Mouse (Mus musculus) embryonic facial prominence, embryonic 11.5 days (tissue): Measurements from ENCODE around the gene Serpina9. TPM values are rescaled to one million over a fixed set of nuclear protein-coding genes. Genes with fewer than 3 reads are reported as not detected.

Experiments
- ATAC-seq: fragments of 200-750 bp; cut with Nextera tagmentation; replicated peaks from 2 replicates; pipeline ENCODE4 v1.8.0; 2017; ENCODE audit warnings: low read depth; ENCODE audit not compliant: insufficient number of reproducible peaks, low FRiP score, low TSS enrichment
- DNase-seq: peaks from one replicate; pipeline ENCODE4 v3.0.0-alpha.2; 2015; ENCODE audit warnings: low spot score
- H3K27ac ChIP-seq: fragments of 300-500 bp; sonication (generic); replicated peaks from 2 replicates; pipeline ENCODE4 v1.5.1; 2014; ENCODE audit warnings: mild to moderate bottlenecking, low read depth, low read length, control low read depth
- H3K27me3 ChIP-seq: fragments of 300-500 bp; sonication (generic); 2 replicates; pipeline ENCODE4 v1.6.1; 2014; ENCODE audit warnings: mild to moderate bottlenecking, low read length, moderate library complexity, mixed read lengths; ENCODE audit not compliant: control insufficient read depth, insufficient read depth
- H3K36me3 ChIP-seq: fragments of 300-500 bp; sonication (generic); replicated peaks from 2 replicates; pipeline ENCODE4 v1.6.1; 2014; ENCODE audit warnings: low read depth, mild to moderate bottlenecking, low read length, moderate library complexity, mixed read lengths; ENCODE audit not compliant: control insufficient read depth, insufficient read depth
- H3K4me1 ChIP-seq: fragments of 300-500 bp; sonication (generic); 2 replicates; pipeline ENCODE4 v1.6.1; 2014; ENCODE audit warnings: low read length, mixed read lengths; ENCODE audit not compliant: control insufficient read depth, insufficient read depth
- H3K4me2 ChIP-seq: fragments of 300-500 bp; sonication (generic); 2 replicates; pipeline ENCODE4 v1.6.1; 2014; ENCODE audit warnings: low read depth, mild to moderate bottlenecking, control low read depth, low read length, moderate library complexity
- H3K4me3 ChIP-seq: fragments of 300-500 bp; sonication (generic); 2 replicates; pipeline ENCODE4 v1.5.1; 2014; ENCODE audit warnings: low read depth, low read length, control low read depth
- H3K9ac ChIP-seq: fragments of 300-500 bp; sonication (generic); replicated peaks from 2 replicates; pipeline ENCODE4 v1.6.1; 2014; ENCODE audit warnings: mild to moderate bottlenecking, control low read depth, low read length
- H3K9me3 ChIP-seq: fragments of 300-500 bp; sonication (generic); replicated peaks from 2 replicates; pipeline ENCODE4 v1.6.1; 2016; ENCODE audit warnings: mild to moderate bottlenecking, low read length, inconsistent platforms, mixed read lengths; ENCODE audit not compliant: control insufficient read depth
- WGBS: fragments of 180-500 bp; shearing (Covaris S2); extraction: QIAGEN DNeasy Blood & Tissue Kit; methylation state at CpG from one replicate; pipeline ENCODE4 v1.1.7; 2014; 5-methylcytosine and 5-hydroxymethylcytosine counted together
- polyA plus RNA-seq: library from polyadenylated mRNA; unstranded; fragments of >200 nt; fragmentation: Nextera tagmentation; extraction: Ambion mirVana; gene quantifications from 2 replicates; pipeline ENCODE4 v1.2.1, GENCODE M21; 2014

The Serpina9 gene
- not detected in 2 replicates for polyA plus RNA-seq

DNA sequence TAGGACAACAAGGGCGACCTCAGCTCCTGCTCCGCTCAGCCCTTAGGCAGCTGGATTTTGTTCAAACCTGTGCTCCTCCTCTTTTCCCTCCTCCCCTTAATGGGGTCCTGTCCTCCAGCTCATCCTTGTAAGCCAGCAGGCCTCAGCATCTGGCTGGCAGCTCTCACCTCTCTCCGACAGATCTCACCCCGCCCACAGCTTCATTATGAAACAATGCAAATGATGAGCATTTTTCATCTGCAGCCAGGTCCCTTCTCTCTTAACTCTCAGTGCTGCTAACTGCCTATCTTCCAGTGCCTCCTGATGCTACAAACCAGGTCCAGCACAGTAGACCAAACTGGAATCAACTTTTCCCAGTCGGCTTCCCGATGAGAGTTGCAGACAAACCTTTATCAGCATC is at the start of gene Serpina9:
Gene Serpina9, minus strand, starts transcription at position 136 of the 400 bp plus-strand sequence.
- ATAC-seq: no peak
- H3K4me1 ChIP-seq: no peaks in the 10 kb centered on the region
- 88% methylated on average over 6 of the region's 6 CpGs for WGBS
- no peaks in the 10 kb centered on the region for H3K36me3 ChIP-seq
- no peak within 1 kb of the TSS for H3K9ac ChIP-seq
- DNase-seq: no peak
- no peak within 1 kb of the TSS for H3K27ac ChIP-seq
- H3K4me3 ChIP-seq: no peak within 1 kb of the TSS
- no peak within 1 kb of the TSS for H3K4me2 ChIP-seq
- no peaks in the 10 kb centered on the region for H3K27me3 ChIP-seq
- H3K9me3 ChIP-seq: no peaks in the 10 kb centered on the region

DNA sequence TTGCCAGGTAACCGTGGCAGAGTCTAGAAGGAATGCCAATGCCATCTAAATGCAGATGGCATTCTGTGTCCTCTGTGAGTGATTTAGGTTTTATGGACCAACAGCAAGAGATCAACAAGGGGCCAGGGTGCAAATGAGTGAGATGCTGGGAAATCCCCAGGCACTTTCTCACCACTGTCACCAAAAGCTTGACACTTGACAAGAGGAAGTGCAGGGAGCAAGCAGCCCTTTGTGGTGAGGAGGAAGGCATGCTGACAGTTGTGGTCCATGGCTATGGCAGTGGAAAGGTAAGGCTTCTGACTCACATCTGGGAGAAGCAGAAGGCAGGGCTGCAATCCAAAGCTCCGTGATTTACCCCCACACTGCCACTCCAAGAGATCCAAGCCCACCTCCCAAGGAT is 48.3 kb upstream of the Serpina9 start:
- H3K27ac ChIP-seq: no peak overlapping the region
- no peak overlapping the region for H3K9ac ChIP-seq
- H3K9me3 ChIP-seq: no peaks in the 10 kb centered on the region
- ATAC-seq (no peak), DNase-seq (no peak)
- 58% methylated on average over 2 of the region's 2 CpGs for WGBS
- no peaks in the 10 kb centered on the region for H3K36me3 ChIP-seq
- no peaks in the 10 kb centered on the region for H3K4me1 ChIP-seq
- H3K4me2 ChIP-seq: no peak overlapping the region
- H3K4me3 ChIP-seq: no peak overlapping the region
- no peaks in the 10 kb centered on the region for H3K27me3 ChIP-seq

DNA sequence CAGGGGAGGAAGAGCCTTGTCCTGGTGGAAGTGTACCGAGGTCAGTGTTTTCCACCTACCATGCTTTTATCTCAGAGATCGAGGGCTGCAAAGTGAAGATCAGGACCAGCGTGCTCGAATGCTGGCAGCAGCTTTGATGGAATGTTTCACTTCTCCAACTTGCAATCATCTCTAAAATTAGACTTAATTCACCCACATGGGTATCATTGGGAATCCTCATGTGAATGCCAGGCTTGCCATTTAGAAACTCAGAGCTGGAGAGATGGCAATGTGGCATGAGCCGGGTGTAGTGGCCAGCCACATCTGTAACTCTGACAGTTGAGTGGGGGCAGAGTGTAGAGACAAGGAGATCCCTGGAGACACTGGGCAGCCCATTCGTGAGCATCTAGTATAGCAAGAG is 46.6 kb upstream of the Serpina9 start:
- Histone ChIP-seq H3K4me1 (no peaks in the 10 kb centered on the region), H3K4me2 (no peak overlapping the region), H3K9ac (no peak overlapping the region), H3K4me3 (no peak overlapping the region), H3K27me3 (no peaks in the 10 kb centered on the region), H3K27ac (no peak overlapping the region), H3K9me3 (no peaks in the 10 kb centered on the region), H3K36me3 (no peaks in the 10 kb centered on the region)
- ATAC-seq (no peak), DNase-seq (no peak)
- WGBS: 89% methylated on average over 6 of the region's 6 CpGs

DNA sequence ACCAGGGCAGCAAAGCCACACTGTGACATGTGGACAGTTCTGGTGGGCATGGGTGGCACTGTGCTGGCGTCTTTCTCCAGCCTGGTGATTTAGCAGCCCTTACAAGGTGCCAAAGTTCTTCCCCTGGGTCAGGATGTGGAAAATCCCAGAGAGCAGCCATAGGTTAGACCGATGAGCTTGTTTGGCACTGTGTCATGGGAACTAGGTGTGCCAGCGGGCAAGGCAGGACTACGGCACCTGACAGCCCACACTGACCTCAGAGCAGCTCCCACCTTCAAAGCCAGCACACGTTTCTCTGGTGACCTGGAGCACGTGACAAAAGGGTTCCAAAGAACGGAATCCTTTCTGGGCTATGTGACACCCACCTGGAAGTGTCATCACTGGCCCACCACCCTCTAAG is 44.0 kb upstream of the Serpina9 start:
- Histone ChIP-seq H3K36me3 (no peaks in the 10 kb centered on the region), H3K4me2 (no peak overlapping the region), H3K27me3 (no peaks in the 10 kb centered on the region), H3K27ac (no peak overlapping the region), H3K9me3 (no peaks in the 10 kb centered on the region), H3K9ac (no peak overlapping the region), H3K4me3 (no peak overlapping the region), H3K4me1 (no peaks in the 10 kb centered on the region)
- DNase-seq: no peak
- WGBS: 77% methylated on average over 7 of the region's 7 CpGs
- ATAC-seq: no peak

DNA sequence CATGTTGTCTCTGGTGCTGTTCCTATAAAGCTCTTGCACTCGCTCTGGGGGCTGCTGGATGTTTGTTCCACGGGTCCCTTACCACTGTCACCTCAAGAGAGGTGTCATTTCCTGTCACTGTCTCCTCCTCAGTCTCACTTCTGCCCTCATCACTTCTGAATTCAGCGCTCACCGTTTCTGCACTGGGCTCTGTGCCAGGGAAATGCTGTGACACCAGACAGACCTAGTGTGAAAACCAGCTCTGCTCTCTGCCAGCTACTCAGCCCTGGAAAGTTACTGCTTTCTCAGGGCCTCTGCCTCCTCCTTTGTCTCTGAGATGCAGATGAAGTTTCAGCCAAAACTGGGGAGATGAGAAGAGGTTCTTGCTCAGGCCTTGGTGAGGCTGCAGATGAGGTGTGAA is 43.5 kb upstream of the Serpina9 start:
- no peaks in the 10 kb centered on the region for H3K36me3 ChIP-seq
- no peak overlapping the region for H3K9ac ChIP-seq
- no peaks in the 10 kb centered on the region for H3K27me3 ChIP-seq
- DNase-seq (no peak), ATAC-seq (no peak)
- no peak overlapping the region for H3K4me2 ChIP-seq
- H3K4me3 ChIP-seq: no peak overlapping the region
- H3K4me1 ChIP-seq: no peaks in the 10 kb centered on the region
- 67% methylated on average over 4 of the region's 4 CpGs for WGBS
- no peaks in the 10 kb centered on the region for H3K9me3 ChIP-seq
- no peak overlapping the region for H3K27ac ChIP-seq

DNA sequence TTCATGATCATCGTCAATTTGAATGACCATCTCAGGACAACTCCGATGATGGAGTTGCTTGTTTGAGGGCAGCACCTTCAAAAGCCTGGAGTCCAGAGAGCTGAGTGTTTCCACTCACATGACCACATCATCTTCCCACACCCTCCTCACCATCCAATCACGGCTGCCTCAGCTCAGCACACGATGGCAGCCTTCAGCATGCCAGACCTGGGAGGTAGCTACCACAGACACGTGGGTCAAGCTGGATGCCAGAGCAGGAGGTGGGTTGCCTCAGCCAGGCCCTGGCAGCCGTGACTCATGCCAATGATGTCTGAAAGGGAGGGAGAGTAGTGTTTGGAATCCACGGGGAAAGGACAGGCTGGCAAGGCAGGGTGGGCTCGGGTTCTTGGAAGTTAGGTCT is 42.2 kb upstream of the Serpina9 start:
- 78% methylated on average over 8 of the region's 8 CpGs for WGBS
- no peak for ATAC-seq
- H3K9me3 ChIP-seq: no peaks in the 10 kb centered on the region

DNA sequence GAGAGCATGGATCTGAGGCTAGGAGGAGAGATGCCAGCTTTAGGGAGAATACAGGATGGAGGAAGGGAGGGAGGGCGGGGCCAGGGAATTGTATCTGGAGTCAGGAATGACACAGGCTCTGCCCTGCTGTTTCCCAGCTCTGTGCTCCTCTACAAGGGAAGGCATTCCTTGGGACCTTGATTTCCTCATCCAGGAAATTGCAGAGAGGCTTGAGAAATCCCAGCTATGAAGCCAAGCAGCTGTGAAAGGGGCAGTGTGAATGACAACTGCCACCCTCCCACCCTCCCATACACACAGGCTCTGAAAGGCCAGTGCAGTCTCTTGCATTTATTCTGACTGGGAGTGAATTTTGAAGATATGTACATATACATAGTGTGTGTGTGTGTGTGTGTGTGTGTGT is 40.4 kb upstream of the Serpina9 start:
- no peak for DNase-seq
- Histone ChIP-seq H3K36me3 (no peaks in the 10 kb centered on the region), H3K9ac (no peak overlapping the region), H3K27me3 (no peaks in the 10 kb centered on the region), H3K4me1 (no peaks in the 10 kb centered on the region), H3K27ac (no peak overlapping the region), H3K4me3 (no peak overlapping the region), H3K9me3 (no peaks in the 10 kb centered on the region), H3K4me2 (no peak overlapping the region)
- WGBS: 42% methylated on average over 1 of the region's 1 CpGs
- ATAC-seq: no peak

More for the DNA sequence above, 42.2 kb upstream of the Serpina9 start:
- no peak for DNase-seq
- no peak overlapping the region for H3K27ac ChIP-seq
- H3K36me3 ChIP-seq: no peaks in the 10 kb centered on the region
- no peaks in the 10 kb centered on the region for H3K27me3 ChIP-seq
- no peak overlapping the region for H3K9ac ChIP-seq
- H3K4me2 ChIP-seq: no peak overlapping the region
- H3K4me3 ChIP-seq: no peak overlapping the region
- H3K4me1 ChIP-seq: no peaks in the 10 kb centered on the region

DNA sequence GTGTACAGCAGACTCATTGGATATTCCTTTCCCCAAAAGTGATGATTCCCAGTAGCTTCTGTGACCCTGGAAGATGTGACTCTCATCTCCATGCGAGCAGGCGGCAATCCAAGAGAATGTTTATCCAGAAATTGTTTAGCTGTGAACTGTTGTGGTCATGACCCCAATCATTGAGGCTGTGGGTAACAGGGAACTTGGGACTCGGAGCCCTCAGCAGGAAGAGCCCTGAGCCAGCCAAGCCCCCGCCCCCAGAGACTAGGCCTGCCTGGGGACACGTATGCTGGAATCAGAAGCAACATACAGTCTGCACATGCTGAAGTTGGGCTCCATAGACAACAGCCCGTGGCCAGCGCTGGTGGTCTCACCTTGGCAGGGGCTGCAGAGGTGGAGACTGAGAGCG is 32.2 kb upstream of the Serpina9 start:
- no peak for ATAC-seq

More for the DNA sequence above, 32.2 kb upstream of the Serpina9 start:
- Histone ChIP-seq H3K36me3 (no peaks in the 10 kb centered on the region), H3K9ac (no peak overlapping the region), H3K27me3 (no peaks in the 10 kb centered on the region), H3K4me1 (no peaks in the 10 kb centered on the region), H3K9me3 (no peaks in the 10 kb centered on the region), H3K4me2 (no peak overlapping the region), H3K4me3 (no peak overlapping the region), H3K27ac (no peak overlapping the region)
- 81% methylated on average over 8 of the region's 8 CpGs for WGBS
- DNase-seq: no peak
